Mouse (Mus musculus): ENCODE measurements around the gene Oard1. TPM values are rescaled to one million over a fixed set of nuclear protein-coding genes. Genes with fewer than 3 reads are reported as not detected.

Gene Oard1
- polyA plus RNA-seq, 1 experiment from 2014 or later, result 91.8 TPM

- 92% methylated on average over 7 of the region's 7 CpGs for WGBS
Observed at GRCm38 (mm10) chr17:48416011-48416410, 6.2 kb downstream of the Oard1 start.

DNA sequence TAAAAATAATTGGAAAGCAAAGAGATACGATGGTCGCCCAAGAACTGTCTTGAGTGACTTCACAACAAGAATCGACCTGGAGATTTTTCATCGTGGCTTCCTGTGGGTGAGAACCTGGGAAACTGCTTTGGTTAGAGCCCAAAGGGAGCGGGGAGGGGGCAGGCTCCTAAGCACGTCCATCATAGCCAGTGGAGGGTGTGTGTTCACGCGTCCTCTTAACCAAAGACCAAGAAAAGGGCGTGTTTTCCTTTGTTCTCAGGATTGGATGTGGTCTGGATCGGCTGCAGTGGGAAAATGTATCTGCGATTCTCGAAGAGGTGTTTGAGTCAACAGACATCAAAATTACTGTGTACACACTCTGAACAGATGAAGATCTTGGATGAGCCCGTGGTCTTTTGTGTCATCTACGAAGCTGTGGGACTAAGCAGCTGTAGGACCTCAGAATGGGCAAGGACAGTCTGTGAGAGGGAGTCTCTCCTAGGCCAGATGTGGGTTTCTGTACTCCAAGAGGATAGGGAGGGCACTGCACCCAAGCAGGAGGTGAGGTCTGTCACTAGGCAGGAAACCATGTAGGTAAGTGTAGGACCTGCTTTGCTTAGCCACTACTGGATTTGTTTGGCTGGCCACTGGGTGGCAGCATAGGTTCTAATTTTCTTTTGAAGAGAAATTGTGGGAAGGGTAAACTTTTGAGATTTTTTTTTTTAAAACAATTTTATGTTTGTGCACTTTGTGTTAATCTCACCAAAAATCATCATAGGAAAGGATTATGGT is 6.8 kb downstream of the Oard1 start:
- H3K4me2 ChIP-seq (ENCODE audit: low read depth, low read length, severe bottlenecking), result no peak overlapping the region
- peak; percentile 76 for DNase-seq (ENCODE audit: low spot score)
- no peaks in the 10 kb centered on the region for H3K27me3 ChIP-seq (ENCODE audit: control insufficient read depth, insufficient read depth, low read length)
- no peaks in the 10 kb centered on the region; the same call in 1 of the 2 replicates for H3K36me3 ChIP-seq (ENCODE audit: control insufficient read depth, insufficient read depth, low read length)
- no peak overlapping the region for H3K4me3 ChIP-seq (ENCODE audit: low read depth, low read length)
- no peaks in the 10 kb centered on the region for H3K9me3 ChIP-seq (ENCODE audit: control insufficient read depth, low read length)
- ATAC-seq (replicated peaks; ENCODE audit: low FRiP score), result peak; percentile 69; the same call in 1 of the 2 replicates
- no peaks in the 10 kb centered on the region for H3K4me1 ChIP-seq (replicated peaks; ENCODE audit: control insufficient read depth, insufficient read depth, low read length)
- whole genome bisulfite sequencing, result 89% methylated on average over 14 of the region's 14 CpGs
- H3K27ac ChIP-seq (ENCODE audit: low read depth, low read length), result no peak overlapping the region
- H3K9ac ChIP-seq (ENCODE audit: low read length), result no peak overlapping the region

More at GRCm38 (mm10) chr17:48416011-48416410, 6.2 kb downstream of the Oard1 start:
- DNase-seq (ENCODE audit: low spot score) (no peak), ATAC-seq (replicated peaks; ENCODE audit: low FRiP score) (no peak)
- H3K4me1 ChIP-seq (replicated peaks; ENCODE audit: control insufficient read depth, insufficient read depth, low read length), result no peaks in the 10 kb centered on the region; the same call in 1 of the 2 replicates
- H3K27ac ChIP-seq (ENCODE audit: low read depth, low read length), result no peak overlapping the region
- H3K36me3 ChIP-seq (ENCODE audit: control insufficient read depth, insufficient read depth, low read length), result no peaks in the 10 kb centered on the region; the same call in 1 of the 2 replicates
- H3K9ac ChIP-seq (ENCODE audit: low read length), result no peak overlapping the region
- no peak overlapping the region for H3K4me2 ChIP-seq (ENCODE audit: low read depth, low read length, severe bottlenecking)
- no peaks in the 10 kb centered on the region for H3K27me3 ChIP-seq (ENCODE audit: control insufficient read depth, insufficient read depth, low read length)
- no peak overlapping the region for H3K4me3 ChIP-seq (ENCODE audit: low read depth, low read length)
- H3K9me3 ChIP-seq (ENCODE audit: control insufficient read depth, low read length), result no peaks in the 10 kb centered on the region

GRCm38 (mm10) chr17:48417521-48417920 is 7.7 kb downstream of the Oard1 start:
- no peaks in the 10 kb centered on the region; the same call in 1 of the 2 replicates for H3K36me3 ChIP-seq (ENCODE audit: control insufficient read depth, insufficient read depth, low read length)
- ATAC-seq (replicated peaks; ENCODE audit: low FRiP score), result no peak

GRCm38 (mm10) chr17:48418174-48418573 is 8.4 kb downstream of the Oard1 start:
- DNase-seq (ENCODE audit: low spot score) (no peak), ATAC-seq (replicated peaks; ENCODE audit: low FRiP score) (no peak)
- Histone ChIP-seq H3K27me3 (ENCODE audit: control insufficient read depth, insufficient read depth, low read length) (no peaks in the 10 kb centered on the region), H3K4me2 (ENCODE audit: low read depth, low read length, severe bottlenecking) (no peak overlapping the region), H3K4me1 (replicated peaks; ENCODE audit: control insufficient read depth, insufficient read depth, low read length) (no peaks in the 10 kb centered on the region), H3K9me3 (ENCODE audit: control insufficient read depth, low read length) (no peaks in the 10 kb centered on the region), H3K4me3 (ENCODE audit: low read depth, low read length) (no peak overlapping the region), H3K27ac (ENCODE audit: low read depth, low read length) (no peak overlapping the region), H3K9ac (ENCODE audit: low read length) (no peak overlapping the region), H3K36me3 (ENCODE audit: control insufficient read depth, insufficient read depth, low read length) (no peaks in the 10 kb centered on the region; the same call in 1 of the 2 replicates)
- WGBS, result 84% methylated on average over 7 of the region's 7 CpGs

More at GRCm38 (mm10) chr17:48417521-48417920, 7.7 kb downstream of the Oard1 start:
- Histone ChIP-seq H3K27ac (ENCODE audit: low read depth, low read length) (no peak overlapping the region), H3K4me3 (ENCODE audit: low read depth, low read length) (no peak overlapping the region), H3K9ac (ENCODE audit: low read length) (no peak overlapping the region), H3K9me3 (ENCODE audit: control insufficient read depth, low read length) (no peaks in the 10 kb centered on the region), H3K27me3 (ENCODE audit: control insufficient read depth, insufficient read depth, low read length) (no peaks in the 10 kb centered on the region), H3K4me2 (ENCODE audit: low read depth, low read length, severe bottlenecking) (no peak overlapping the region), H3K4me1 (replicated peaks; ENCODE audit: control insufficient read depth, insufficient read depth, low read length) (no peaks in the 10 kb centered on the region)
- DNase-seq (ENCODE audit: low spot score), result no peak
- WGBS, result 91% methylated on average over 6 of the region's 6 CpGs

DNA sequence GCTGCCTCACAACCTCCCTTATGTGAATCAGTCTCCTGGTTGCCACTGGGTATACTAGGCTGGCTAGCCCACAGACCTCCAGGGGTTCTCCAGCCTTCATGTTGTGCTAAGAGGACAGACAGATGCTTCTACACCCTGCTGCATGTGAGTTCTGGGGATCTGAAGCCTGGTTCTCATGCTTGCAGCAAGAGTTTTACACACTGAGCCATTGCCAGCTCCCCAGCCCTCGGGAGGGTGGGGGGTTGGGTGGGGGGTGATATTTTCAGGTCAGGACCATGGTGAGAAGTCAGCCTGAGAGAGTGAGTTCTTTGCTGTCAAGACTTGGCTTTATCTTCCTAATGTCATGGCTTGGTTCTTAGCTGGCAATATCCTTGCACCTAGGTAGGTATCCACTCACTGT is 9.0 kb downstream of the Oard1 start:
- no peak overlapping the region for H3K4me2 ChIP-seq (ENCODE audit: low read depth, low read length, severe bottlenecking)
- H3K27me3 ChIP-seq (ENCODE audit: control insufficient read depth, insufficient read depth, low read length), result no peaks in the 10 kb centered on the region
- H3K4me3 ChIP-seq (ENCODE audit: low read depth, low read length), result no peak overlapping the region
- ATAC-seq (replicated peaks; ENCODE audit: low FRiP score) (no peak), DNase-seq (ENCODE audit: low spot score) (no peak)
- no peak overlapping the region for H3K27ac ChIP-seq (ENCODE audit: low read depth, low read length)
- no peaks in the 10 kb centered on the region for H3K4me1 ChIP-seq (replicated peaks; ENCODE audit: control insufficient read depth, insufficient read depth, low read length)
- 86% methylated on average over 1 of the region's 1 CpGs for WGBS
- H3K36me3 ChIP-seq (ENCODE audit: control insufficient read depth, insufficient read depth, low read length), result no peaks in the 10 kb centered on the region; the same call in 1 of the 2 replicates
- H3K9me3 ChIP-seq (ENCODE audit: control insufficient read depth, low read length), result no peaks in the 10 kb centered on the region
- no peak overlapping the region for H3K9ac ChIP-seq (ENCODE audit: low read length)

- WGBS, result 68% methylated on average over 2 of the region's 2 CpGs
- Histone ChIP-seq H3K4me2 (ENCODE audit: low read depth, low read length, severe bottlenecking) (no peak overlapping the region), H3K27me3 (ENCODE audit: control insufficient read depth, insufficient read depth, low read length) (no peaks in the 10 kb centered on the region), H3K4me3 (ENCODE audit: low read depth, low read length) (no peak overlapping the region), H3K9me3 (ENCODE audit: control insufficient read depth, low read length) (no peaks in the 10 kb centered on the region), H3K27ac (ENCODE audit: low read depth, low read length) (no peak overlapping the region), H3K9ac (ENCODE audit: low read length) (no peak overlapping the region), H3K4me1 (replicated peaks; ENCODE audit: control insufficient read depth, insufficient read depth, low read length) (no peaks in the 10 kb centered on the region), H3K36me3 (ENCODE audit: control insufficient read depth, insufficient read depth, low read length) (no peaks in the 10 kb centered on the region; the same call in 1 of the 2 replicates)
- ATAC-seq (replicated peaks; ENCODE audit: low FRiP score) (no peak), DNase-seq (ENCODE audit: low spot score) (no peak)
Observed at GRCm38 (mm10) chr17:48419571-48419970, 9.8 kb downstream of the Oard1 start.

DNA sequence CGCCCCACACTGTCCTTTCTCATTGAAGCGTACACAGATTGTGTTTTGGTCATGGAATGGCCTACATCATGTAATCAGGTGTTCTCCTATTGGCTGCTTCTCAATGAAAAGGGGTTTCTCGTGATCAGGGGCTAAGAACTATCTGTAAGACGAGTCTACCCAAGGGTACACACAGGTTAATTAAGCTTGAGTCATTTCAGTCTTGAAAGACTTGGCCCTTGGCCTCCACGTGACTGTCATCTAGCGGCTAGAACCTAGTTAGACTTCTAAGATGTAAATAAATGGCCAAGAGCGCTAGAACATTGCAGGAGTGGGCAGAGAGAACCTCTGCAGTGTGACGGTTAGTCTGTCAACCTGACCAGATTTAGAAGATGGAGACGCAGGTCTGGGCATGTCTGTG is 14.4 kb downstream of the Oard1 start:
- H3K4me2 ChIP-seq (ENCODE audit: low read depth, low read length, severe bottlenecking), result no peak overlapping the region
- DNase-seq (ENCODE audit: low spot score) (no peak), ATAC-seq (replicated peaks; ENCODE audit: low FRiP score) (no peak)
- H3K36me3 ChIP-seq (ENCODE audit: control insufficient read depth, insufficient read depth, low read length), result no peaks in the 10 kb centered on the region
- WGBS, result 88% methylated on average over 9 of the region's 9 CpGs
- H3K9ac ChIP-seq (ENCODE audit: low read length), result no peak overlapping the region
- no peak overlapping the region for H3K4me3 ChIP-seq (ENCODE audit: low read depth, low read length)
- no peaks in the 10 kb centered on the region for H3K27me3 ChIP-seq (ENCODE audit: control insufficient read depth, insufficient read depth, low read length)
- no peak overlapping the region for H3K27ac ChIP-seq (ENCODE audit: low read depth, low read length)
- no peaks in the 10 kb centered on the region for H3K9me3 ChIP-seq (ENCODE audit: control insufficient read depth, low read length)
- H3K4me1 ChIP-seq (replicated peaks; ENCODE audit: control insufficient read depth, insufficient read depth, low read length), result no peaks in the 10 kb centered on the region; the same call in 1 of the 2 replicates

GRCm38 (mm10) chr17:48425823-48426612 is 16.2 kb downstream of the Oard1 start:
- Histone ChIP-seq H3K9ac (ENCODE audit: low read length) (no peak overlapping the region; the same call in 1 of the 2 replicates), H3K9me3 (ENCODE audit: control insufficient read depth, low read length) (no peaks in the 10 kb centered on the region), H3K27me3 (ENCODE audit: control insufficient read depth, insufficient read depth, low read length) (no peaks in the 10 kb centered on the region), H3K4me3 (ENCODE audit: low read depth, low read length) (no peak overlapping the region), H3K4me2 (ENCODE audit: low read depth, low read length, severe bottlenecking) (no peak overlapping the region), H3K4me1 (replicated peaks; ENCODE audit: control insufficient read depth, insufficient read depth, low read length) (no peaks in the 10 kb centered on the region; the same call in 1 of the 2 replicates), H3K36me3 (ENCODE audit: control insufficient read depth, insufficient read depth, low read length) (no peaks in the 10 kb centered on the region), H3K27ac (ENCODE audit: low read depth, low read length) (no peak overlapping the region)
- ATAC-seq (replicated peaks; ENCODE audit: low FRiP score) (no peak), DNase-seq (ENCODE audit: low spot score) (no peak)
- WGBS, result 46% methylated on average over 9 of the region's 9 CpGs

Data from forebrain, embryonic 11.5 days (tissue).